Mouse (Mus musculus) heart, adult 9 months (tissue): Measurements from ENCODE around the gene Ada.
A peak's percentile ranks its signal among the peaks of the same experiment; 100 is the strongest.
"Not testable (repeated sequence)": the region's sequence is repeated elsewhere in the genome, so short reads cannot be mapped to it uniquely, and the experiment has no call there.

Experiments used
- DNase-seq, 2 experiments: peaks; one replicate each; pipeline ENCODE4 v3.0.0; 2022; ENCODE audit warnings: low spot score in 2 of 2

Ada gene

DNA sequence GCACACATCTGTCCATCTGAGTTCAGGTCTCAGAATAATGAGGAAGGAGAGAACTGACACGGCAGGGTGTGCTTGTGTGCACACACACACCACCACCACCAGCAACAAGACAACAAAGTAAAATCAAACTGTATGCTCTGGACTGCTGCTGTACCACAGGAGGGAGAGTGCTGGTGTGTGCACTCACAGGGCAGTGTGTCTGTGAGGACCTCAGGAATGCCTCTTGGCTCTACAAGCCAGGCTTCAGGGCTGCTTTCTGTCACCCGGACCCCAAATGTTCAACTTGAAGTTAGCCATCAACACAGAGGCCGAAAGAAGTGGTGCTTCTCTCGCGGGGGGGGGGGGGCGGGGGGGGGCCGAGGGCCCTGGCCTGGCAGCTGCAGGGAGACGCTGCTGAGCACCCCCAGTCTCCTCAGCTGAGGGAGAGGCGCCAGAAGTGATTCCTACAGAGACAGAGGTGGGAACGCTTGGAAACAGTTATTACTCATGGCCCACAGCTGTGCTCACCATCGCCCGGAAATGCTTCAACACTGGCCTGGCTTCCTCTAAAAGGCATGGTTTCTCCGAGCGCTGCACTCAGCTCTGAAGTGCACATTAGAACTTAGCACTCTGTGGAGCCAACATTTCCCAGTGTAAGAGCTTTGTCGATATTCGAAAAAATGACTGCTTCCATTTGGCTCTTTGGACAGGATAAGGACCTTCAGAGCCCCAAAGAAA lies 52.1 kb downstream of the Ada start:
- peak; percentile 56 to 71 for DNase-seq

GRCm38 (mm10) chr2:163696763-163697162 lies 53.3 kb downstream of the Ada start:
- DNase-seq = no peak

GRCm38 (mm10) chr2:163693716-163694314 lies 56.2 kb downstream of the Ada start:
- peak; percentile 77 to 79 for DNase-seq

- no peak for DNase-seq
These were observed 57.0 kb downstream of the Ada start for GRCm38 (mm10) chr2:163692873-163693612.

DNA sequence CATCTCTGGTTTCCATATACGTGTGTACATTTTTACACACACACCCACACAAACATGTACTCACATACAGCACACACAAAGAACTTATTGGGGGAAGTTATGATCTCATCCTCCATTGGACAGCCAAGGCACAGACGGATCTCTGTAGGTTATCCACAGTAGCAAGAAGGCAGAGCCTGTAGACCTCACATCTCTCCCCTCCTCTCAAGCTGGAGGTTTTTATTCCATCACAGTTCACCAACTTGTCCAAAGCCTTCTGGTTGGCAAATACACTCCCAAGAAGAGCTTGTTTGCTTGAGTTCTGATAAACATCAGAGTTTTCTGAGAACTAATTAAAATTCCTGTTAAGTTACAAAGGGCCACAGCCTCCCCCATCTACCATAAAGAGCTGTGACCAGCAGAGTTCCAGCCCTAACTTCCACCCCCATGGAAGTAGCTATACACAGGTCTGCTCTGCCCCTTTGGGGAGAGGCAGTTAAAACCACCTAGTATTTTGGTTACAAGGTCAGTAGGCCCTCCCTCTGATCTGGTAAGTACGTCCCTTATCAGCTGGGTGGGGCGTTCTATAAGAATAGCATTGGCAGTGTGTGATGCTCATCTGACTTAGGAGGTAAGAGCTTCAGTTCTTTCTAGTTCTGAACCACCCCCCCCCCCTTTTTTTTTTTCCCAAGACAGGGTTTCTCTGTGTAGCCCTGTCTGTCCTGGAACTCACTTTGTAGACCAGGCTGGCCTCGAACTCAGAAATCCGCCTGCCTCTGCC lies 58.0 kb downstream of the Ada start:
- DNase-seq = no peak

- DNase-seq = no peak
These were observed 59.4 kb downstream of the Ada start for GRCm38 (mm10) chr2:163690409-163691304.

- no peak for DNase-seq
These were observed 60.3 kb downstream of the Ada start for GRCm38 (mm10) chr2:163689771-163690170.

DNA sequence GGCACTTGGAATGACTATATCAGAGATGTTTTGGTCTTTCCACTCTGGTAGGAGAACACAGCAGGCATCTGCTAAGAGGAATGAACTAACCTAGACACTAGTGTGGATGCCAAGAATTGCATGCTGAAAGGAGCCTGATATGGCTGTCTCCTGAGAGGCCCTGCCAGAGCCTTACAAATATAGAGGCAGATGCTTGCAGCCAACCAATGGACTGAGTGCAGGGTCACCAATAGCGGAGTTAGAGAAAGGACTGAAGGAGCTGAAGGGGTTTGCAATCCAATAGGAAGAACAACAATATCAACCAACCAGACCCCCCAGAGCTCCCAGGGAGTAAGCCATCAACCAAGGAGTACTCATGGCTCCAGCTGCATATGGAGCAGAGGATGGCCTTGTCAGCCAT lies 61.7 kb downstream of the Ada start:
- DNase-seq = not testable (repeated sequence)

DNA sequence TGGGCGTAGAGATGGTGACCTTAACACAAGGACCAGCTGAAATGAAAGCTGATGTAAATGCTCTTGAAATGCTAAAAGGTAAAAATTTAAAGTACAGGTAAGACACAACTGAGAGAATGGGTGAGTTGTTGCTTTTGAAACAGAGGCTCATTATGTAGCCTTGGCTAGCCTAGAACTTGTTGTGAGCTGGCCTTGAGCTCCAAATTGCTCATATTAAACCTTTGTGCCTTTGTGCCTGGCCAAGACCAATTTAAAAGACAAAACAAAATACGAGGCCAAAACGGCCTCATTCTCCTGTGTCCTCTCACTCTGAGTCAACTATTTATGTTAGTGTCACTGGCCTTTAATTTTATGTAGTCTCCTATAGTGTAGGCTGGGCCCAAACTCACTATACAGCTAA lies 63.2 kb downstream of the Ada start:
- no peak for DNase-seq

DNA sequence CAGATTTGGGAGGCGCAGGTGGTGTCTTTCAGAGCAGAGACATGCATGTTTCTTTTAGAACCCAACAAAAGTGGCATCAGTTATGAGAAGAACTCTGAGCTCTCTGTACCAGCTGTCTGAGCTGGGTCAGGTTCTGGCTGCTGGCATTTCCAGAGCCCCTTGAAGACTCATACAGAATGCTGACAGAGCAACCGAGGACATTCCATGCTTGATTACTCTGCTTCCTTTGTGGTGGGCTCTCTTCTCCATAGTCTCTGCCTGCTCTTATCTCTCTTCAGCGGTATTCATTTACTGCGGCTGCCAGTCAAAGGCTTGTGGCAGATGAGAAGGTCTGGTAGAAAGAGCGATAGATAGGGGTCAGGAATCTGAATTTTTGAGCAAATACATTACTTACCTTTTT lies 63.8 kb downstream of the Ada start:
- DNase-seq = no peak

DNA sequence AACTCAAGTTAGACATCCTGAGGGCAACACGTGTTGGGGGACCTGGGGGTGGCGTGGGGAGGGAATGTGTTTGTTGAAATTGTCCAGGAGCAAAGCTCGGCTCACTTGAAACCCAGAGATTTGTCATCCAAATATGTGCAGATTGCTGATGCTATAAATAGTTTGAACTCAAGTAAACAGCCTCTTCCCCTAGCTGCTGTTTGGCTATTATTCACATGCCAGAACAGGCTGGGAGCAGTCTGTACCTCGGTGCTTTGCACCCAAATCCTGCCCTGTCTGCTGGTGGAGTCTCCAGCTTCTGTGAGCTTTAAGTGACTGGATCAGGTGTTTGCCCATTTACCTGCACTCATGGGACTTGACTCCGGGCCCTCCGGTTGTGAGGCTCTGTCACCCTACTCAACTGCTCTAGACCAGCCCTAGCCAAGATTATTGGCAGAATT lies 64.3 kb downstream of the Ada start:
- peak; percentile 83 to 86 for DNase-seq

DNA sequence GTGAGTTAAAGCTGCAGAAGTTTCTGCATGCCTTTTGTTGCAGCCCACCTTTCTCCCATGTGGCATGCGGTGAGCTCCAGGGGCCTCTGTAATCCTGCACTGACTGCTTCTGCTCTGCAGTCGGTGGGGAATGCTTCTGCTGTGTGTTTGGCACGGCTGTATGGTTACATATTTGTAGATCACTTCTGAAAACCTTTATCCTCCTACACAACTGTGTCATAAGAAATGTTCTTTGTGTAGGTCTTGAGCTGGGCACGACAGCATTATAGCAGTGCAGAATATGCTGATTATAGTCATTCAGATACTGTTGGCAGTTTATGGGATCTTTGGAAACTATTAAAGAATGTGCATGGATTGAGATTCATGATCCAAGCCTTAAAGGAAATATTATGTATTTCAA lies 64.8 kb downstream of the Ada start:
- DNase-seq = no peak

GRCm38 (mm10) chr2:163682344-163682743 lies 67.7 kb downstream of the Ada start:
- DNase-seq = no peak

DNA sequence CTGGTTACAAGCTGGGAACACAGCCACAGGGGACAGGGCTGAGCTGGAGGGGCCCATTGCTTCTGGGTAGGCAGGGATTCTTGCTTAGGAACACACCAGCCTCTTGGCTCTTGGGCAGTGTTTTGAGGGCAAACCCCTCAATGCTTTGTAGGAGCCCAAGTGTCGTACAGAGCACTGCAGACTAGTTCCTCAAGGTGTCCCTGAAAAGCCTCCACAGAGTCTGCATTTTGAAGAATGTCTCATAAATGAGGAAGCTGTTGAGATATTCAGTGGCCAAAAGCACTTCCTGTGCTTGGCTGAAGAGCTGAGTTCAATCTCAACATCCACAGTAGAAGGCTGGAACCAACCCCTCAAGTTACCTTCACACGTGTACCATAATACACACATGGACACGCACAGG lies 73.3 kb downstream of the Ada start:
- DNase-seq = no peak
